Mouse (Mus musculus): ENCODE measurements around the gene Parvg. TPM values are rescaled to one million over a fixed set of nuclear protein-coding genes. Genes with fewer than 3 reads are reported as not detected.

Gene Parvg
- polyA plus RNA-seq, 1 experiment = 0.26 TPM

DNA sequence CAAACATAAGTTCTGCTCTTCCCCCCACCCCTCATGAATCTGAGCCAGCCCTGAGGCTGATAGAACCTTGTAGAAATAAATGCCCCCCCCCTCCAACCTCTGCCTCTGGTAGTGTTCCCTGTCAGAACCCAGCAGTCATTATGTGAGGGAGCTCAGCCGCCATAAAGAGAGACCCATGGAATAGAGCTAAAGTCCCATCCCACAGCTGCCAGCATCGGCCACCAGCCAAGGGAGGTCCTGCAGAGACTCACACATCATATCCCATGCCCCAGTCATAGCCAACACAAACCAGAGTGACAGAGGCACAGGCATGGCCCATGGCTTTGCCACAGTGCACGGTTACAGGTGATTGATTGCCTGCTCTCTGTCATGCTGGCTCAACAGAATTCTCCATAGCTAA is 40.9 kb downstream of the Parvg start:
- Histone ChIP-seq H3K9me3 (ENCODE audit: control insufficient read depth, low read length) (peaks cover 18% of the 10 kb centered on the region), H3K4me1 (ENCODE audit: control insufficient read depth) (no peaks in the 10 kb centered on the region), H3K4me3 (replicated peaks) (no peak overlapping the region), H3K27me3 (ENCODE audit: control insufficient read depth) (no peaks in the 10 kb centered on the region), H3K36me3 (ENCODE audit: control insufficient read depth) (no peaks in the 10 kb centered on the region)
- TF ChIP-seq TAL1 (IDR thresholded peaks at IDR 0.05; ENCODE audit: low read length) (no peak), GATA1 (IDR thresholded peaks at IDR 0.05; ENCODE audit: low read length) (no peak)

DNA sequence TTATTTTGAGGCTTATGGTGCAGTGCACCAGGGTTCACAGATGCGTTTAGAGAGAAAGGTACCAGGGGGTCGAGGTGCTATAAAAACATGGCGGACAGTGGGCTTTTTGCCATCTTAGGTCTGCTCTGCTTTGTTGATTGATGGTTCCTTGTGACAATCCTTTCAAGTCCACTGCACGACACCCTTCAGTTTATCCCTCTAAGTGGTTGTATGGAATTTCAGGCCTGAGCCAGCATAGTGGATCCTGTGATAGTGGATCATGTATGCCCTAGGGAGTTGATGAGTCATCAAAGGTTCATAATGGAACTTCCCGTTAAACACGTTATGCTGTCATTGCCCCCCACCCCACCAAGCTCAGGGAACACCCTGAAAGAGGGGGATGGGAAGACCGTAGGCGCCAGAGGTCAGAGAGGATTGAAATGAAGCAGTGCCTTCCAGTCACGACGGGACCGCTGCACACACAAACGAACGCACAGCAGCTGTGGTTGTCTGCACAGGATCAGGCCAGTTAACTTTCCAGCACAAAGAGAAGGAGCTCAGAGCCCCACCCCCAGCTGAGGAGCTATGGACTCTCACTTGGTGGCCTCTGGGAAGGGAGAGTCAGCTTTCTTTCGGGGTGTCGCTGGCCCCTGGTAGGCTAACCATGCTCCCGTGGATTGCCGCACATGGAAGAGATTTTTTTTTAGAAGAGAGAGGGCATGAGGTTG is 42.0 kb downstream of the Parvg start:
- Histone ChIP-seq H3K27me3 (ENCODE audit: control insufficient read depth) (no peaks in the 10 kb centered on the region), H3K4me3 (replicated peaks) (no peak overlapping the region), H3K9me3 (ENCODE audit: control insufficient read depth, low read length) (peaks cover 18% of the 10 kb centered on the region), H3K4me1 (ENCODE audit: control insufficient read depth) (no peaks in the 10 kb centered on the region), H3K36me3 (ENCODE audit: control insufficient read depth) (no peaks in the 10 kb centered on the region)
- no peak for TF ChIP-seq TAL1 (IDR thresholded peaks at IDR 0.05; ENCODE audit: low read length)
- TF ChIP-seq GATA1 (IDR thresholded peaks at IDR 0.05; ENCODE audit: low read length) = no peak

DNA sequence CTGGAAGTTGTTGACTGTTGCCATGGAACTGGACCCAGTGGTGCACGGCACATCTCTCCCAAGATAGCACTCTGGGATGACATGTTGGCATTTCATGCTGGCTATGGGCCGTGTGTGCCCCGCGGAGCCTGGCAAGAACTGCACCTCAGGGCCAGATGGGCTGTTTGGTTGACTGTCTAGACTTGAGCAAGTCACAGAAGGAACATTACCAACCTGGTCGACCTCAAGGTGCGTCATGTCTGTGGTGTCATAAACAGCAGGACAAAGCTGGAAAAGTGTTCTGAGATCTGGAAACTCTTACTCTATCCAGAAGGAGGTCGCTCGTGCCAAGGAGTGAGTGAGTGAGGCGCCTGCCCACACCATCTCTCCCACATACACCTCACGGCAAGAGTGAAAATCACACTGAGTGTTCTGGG is 42.8 kb downstream of the Parvg start:
- Histone ChIP-seq H3K4me1 (ENCODE audit: control insufficient read depth) (no peaks in the 10 kb centered on the region), H3K9me3 (ENCODE audit: control insufficient read depth, low read length) (peaks cover 15% of the 10 kb centered on the region)
- TF ChIP-seq TAL1 (IDR thresholded peaks at IDR 0.05; ENCODE audit: low read length) (no peak), GATA1 (IDR thresholded peaks at IDR 0.05; ENCODE audit: low read length) (no peak)

DNA sequence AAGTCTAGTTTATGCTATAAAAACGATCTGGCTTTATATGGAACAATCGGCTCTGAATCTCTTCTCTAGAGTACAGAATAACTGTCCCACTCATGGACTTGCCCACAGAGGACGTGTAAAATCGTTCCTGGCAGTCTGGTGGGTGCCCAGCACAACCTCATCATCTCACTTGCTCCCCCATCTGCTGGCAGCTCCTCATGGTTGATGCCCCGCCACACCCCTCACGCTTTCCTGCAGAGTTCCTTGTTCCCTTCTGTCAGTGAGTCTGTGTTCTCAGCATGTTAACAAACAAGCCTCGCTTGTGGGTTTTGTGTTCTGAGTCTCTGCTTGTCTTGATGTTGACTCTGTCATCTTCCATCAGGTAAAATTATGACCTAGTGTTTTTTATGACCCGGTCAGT is 43.6 kb downstream of the Parvg start:
- H3K36me3 ChIP-seq (ENCODE audit: control insufficient read depth) = no peaks in the 10 kb centered on the region
- no peaks in the 10 kb centered on the region for H3K27me3 ChIP-seq (ENCODE audit: control insufficient read depth)
- H3K4me1 ChIP-seq (ENCODE audit: control insufficient read depth) = no peaks in the 10 kb centered on the region
- H3K4me3 ChIP-seq (replicated peaks) = no peak overlapping the region
- H3K9me3 ChIP-seq (ENCODE audit: control insufficient read depth, low read length) = peaks cover 13% of the 10 kb centered on the region
- TF ChIP-seq GATA1 (IDR thresholded peaks at IDR 0.05; ENCODE audit: low read length) (no peak), TAL1 (IDR thresholded peaks at IDR 0.05; ENCODE audit: low read length) (no peak)

More for the DNA sequence above, 42.8 kb downstream of the Parvg start:
- no peak overlapping the region for H3K4me3 ChIP-seq (replicated peaks)
- H3K27me3 ChIP-seq (ENCODE audit: control insufficient read depth) = no peaks in the 10 kb centered on the region
- H3K36me3 ChIP-seq (ENCODE audit: control insufficient read depth) = no peaks in the 10 kb centered on the region

DNA sequence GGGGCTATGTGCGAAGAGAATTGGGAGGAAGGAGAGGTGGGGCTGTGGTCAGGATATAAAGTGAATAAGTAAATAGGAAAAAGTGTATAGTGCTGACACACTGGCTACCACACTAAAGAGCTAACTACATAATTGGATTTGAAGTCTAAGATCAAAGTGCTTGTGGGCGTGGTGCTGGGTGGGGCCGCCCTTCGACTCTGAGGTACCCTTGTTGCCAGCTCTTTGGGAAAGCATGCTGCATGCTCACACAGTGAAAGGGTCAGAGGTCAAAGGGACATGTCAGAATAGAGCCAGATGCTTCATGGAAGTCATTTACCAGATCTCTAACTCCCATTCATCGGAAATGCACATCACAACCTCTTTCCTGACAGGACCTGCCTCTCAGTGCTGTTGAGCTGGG is 49.0 kb downstream of the Parvg start:
- Histone ChIP-seq H3K27me3 (ENCODE audit: control insufficient read depth) (no peaks in the 10 kb centered on the region), H3K4me3 (replicated peaks) (no peak overlapping the region), H3K9me3 (ENCODE audit: control insufficient read depth, low read length) (peaks cover 13% of the 10 kb centered on the region), H3K36me3 (ENCODE audit: control insufficient read depth) (no peaks in the 10 kb centered on the region), H3K4me1 (ENCODE audit: control insufficient read depth) (no peaks in the 10 kb centered on the region)
- TF ChIP-seq TAL1 (IDR thresholded peaks at IDR 0.05; ENCODE audit: low read length) (no peak), GATA1 (IDR thresholded peaks at IDR 0.05; ENCODE audit: low read length) (no peak)

DNA sequence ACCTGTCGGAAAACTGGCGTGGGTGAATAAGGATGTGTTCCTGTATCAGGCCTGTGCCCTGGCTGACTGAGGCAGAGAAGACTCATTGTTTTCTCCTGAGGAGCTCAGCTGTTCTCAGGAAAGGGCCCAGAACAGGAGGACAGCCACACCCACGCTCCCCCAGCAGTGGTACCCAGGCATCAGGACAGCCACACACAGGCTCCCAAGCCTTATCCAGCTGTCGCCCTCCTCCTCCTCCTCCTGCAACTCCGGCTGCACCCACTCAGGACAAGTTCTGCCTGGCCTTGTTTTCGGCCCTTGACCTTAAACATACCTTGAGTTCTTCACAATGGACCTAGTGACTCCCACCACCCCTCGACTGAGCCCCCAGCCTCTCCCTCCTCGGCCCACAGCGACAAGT is 54.9 kb downstream of the Parvg start:
- H3K9me3 ChIP-seq (ENCODE audit: control insufficient read depth, low read length) = peaks cover 10% of the 10 kb centered on the region
- H3K4me3 ChIP-seq (replicated peaks) = no peak overlapping the region
- H3K36me3 ChIP-seq (ENCODE audit: control insufficient read depth) = no peaks in the 10 kb centered on the region
- H3K4me1 ChIP-seq (ENCODE audit: control insufficient read depth) = no peaks in the 10 kb centered on the region
- H3K27me3 ChIP-seq (ENCODE audit: control insufficient read depth) = no peaks in the 10 kb centered on the region
- TF ChIP-seq TAL1 (IDR thresholded peaks at IDR 0.05; ENCODE audit: low read length) (no peak), GATA1 (IDR thresholded peaks at IDR 0.05; ENCODE audit: low read length) (no peak)

DNA sequence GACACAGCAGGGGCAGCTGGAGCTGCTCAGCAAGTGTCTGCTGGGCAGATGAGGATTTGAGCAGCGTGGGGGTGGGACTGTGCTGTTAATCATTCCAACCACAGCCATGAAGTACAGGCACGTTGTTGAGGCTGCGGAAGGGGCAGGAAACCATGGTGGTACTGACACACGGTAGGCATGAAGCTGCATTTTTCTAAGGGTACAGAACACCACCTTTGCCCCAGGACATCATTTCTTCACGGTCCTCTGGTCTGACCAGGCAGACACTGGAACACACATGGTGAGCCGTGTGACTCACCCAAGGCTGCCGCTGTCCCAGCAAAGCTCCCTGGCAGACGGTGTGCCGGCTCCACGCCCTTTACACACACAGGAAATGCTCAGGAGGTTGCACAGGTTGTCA is 56.4 kb downstream of the Parvg start:
- H3K27me3 ChIP-seq (ENCODE audit: control insufficient read depth) = no peaks in the 10 kb centered on the region
- H3K4me3 ChIP-seq (replicated peaks) = no peak overlapping the region
- H3K9me3 ChIP-seq (ENCODE audit: control insufficient read depth, low read length) = peaks cover 4% of the 10 kb centered on the region
- H3K36me3 ChIP-seq (ENCODE audit: control insufficient read depth) = no peaks in the 10 kb centered on the region
- TF ChIP-seq TAL1 (IDR thresholded peaks at IDR 0.05; ENCODE audit: low read length) (no peak), GATA1 (IDR thresholded peaks at IDR 0.05; ENCODE audit: low read length) (no peak)
- H3K4me1 ChIP-seq (ENCODE audit: control insufficient read depth) = no peaks in the 10 kb centered on the region

DNA sequence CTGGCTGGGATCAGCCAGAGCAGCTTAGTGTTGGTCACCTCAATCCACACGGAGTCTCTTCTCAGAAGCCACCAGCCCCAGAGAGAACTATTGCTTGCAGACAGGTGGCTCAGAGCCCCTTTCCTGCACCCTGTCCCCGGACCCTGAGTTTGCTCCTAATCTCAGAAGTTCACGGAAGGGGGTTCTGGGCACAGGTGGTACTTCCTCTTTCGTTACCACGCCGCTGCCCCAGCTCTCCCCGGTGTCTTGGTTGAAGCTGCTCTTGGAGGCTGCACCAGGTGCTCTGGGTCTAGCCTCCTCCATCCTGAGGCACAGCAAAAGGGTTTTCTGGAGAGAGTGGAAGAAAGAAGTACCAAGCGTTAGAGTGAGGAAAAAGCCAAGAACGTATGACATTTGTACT is 60.2 kb downstream of the Parvg start:
- no peaks in the 10 kb centered on the region for H3K27me3 ChIP-seq (ENCODE audit: control insufficient read depth)
- H3K9me3 ChIP-seq (ENCODE audit: control insufficient read depth, low read length) = peaks cover 2% of the 10 kb centered on the region; the same call in 1 of the 2 replicates
- no peak for TF ChIP-seq TAL1 (IDR thresholded peaks at IDR 0.05; ENCODE audit: low read length)
- no peaks in the 10 kb centered on the region for H3K4me1 ChIP-seq (ENCODE audit: control insufficient read depth)
- no peak overlapping the region for H3K4me3 ChIP-seq (replicated peaks)
- H3K36me3 ChIP-seq (ENCODE audit: control insufficient read depth) = no peaks in the 10 kb centered on the region

DNA sequence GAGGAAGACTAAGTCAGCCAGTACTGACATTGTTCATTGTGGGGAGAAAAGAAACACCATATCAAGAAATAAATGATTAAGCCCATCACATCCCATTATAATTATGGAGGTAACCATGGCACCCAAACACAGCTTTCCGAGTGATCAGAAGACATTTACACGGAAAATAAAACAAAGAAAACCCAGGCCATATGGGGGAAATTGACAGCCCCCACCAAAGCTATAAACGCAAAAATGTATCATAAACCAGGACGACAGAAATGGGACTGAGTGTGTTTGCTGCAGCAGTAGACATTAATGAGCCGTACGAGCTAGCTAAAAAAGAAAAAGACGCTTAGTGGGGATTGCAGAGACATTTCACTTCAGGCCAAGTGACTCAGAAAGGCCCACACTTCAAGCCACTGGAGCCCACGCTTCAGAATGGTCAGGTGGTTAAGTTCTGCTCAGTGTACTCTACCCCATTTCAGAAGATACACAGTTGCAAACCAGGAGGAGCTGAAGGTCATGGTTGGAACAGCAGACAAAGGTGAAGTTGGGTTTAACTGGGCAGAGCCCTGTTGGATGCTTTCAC is 62.3 kb downstream of the Parvg start:
- no peak overlapping the region for H3K4me3 ChIP-seq (replicated peaks)
- H3K36me3 ChIP-seq (ENCODE audit: control insufficient read depth) = no peaks in the 10 kb centered on the region
- no peak for TF ChIP-seq TAL1 (IDR thresholded peaks at IDR 0.05; ENCODE audit: low read length)
- no peak for TF ChIP-seq GATA1 (IDR thresholded peaks at IDR 0.05; ENCODE audit: low read length)
- H3K4me1 ChIP-seq (ENCODE audit: control insufficient read depth) = no peaks in the 10 kb centered on the region
- H3K9me3 ChIP-seq (ENCODE audit: control insufficient read depth, low read length) = peaks cover 2% of the 10 kb centered on the region; the same call in 1 of the 2 replicates
- no peaks in the 10 kb centered on the region for H3K27me3 ChIP-seq (ENCODE audit: control insufficient read depth)

All from erythroblast, embryonic 14.5 days (primary cell).